Mouse (Mus musculus): Measurements from ENCODE around the gene Mylk. TPM values are rescaled to one million over a fixed set of nuclear protein-coding genes. Genes with fewer than 3 reads are reported as not detected.

Mylk gene
- polyA plus RNA-seq, 1 experiment from 2014 or later = 4.4 TPM

- no peak overlapping the region for H3K4me2 ChIP-seq
- DNase-seq (ENCODE audit: low spot score) = no peak
- H3K36me3 ChIP-seq (ENCODE audit: control insufficient read depth, insufficient read depth, low read length) = no peaks in the 10 kb centered on the region
- no peak overlapping the region for H3K9ac ChIP-seq (ENCODE audit: low read depth, low read length)
- 49% methylated on average over 4 of the region's 4 CpGs for WGBS
- no peak overlapping the region for H3K27ac ChIP-seq (ENCODE audit: low read depth, low read length)
- no peak overlapping the region for H3K4me3 ChIP-seq (ENCODE audit: low read depth, low read length)
- H3K4me1 ChIP-seq (replicated peaks; ENCODE audit: control insufficient read depth, insufficient read depth, low read length) = no peaks in the 10 kb centered on the region
- no peaks in the 10 kb centered on the region for H3K27me3 ChIP-seq (replicated peaks; ENCODE audit: control insufficient read depth, insufficient read depth, low read length)
- H3K9me3 ChIP-seq (ENCODE audit: control insufficient read depth, low read length) = no peaks in the 10 kb centered on the region
- no peak for ATAC-seq (replicated peaks; ENCODE audit: low FRiP score)
These were observed 39.7 kb downstream of the Mylk start for GRCm38 (mm10) chr16:34784675-34785074.

GRCm38 (mm10) chr16:34792555-34792954, 47.5 kb downstream of the Mylk start:
- Histone ChIP-seq H3K27me3 (replicated peaks; ENCODE audit: control insufficient read depth, insufficient read depth, low read length) (no peaks in the 10 kb centered on the region), H3K4me3 (ENCODE audit: low read depth, low read length) (no peak overlapping the region), H3K27ac (ENCODE audit: low read depth, low read length) (no peak overlapping the region), H3K9me3 (ENCODE audit: control insufficient read depth, low read length) (no peaks in the 10 kb centered on the region), H3K4me2 (no peak overlapping the region), H3K9ac (ENCODE audit: low read depth, low read length) (no peak overlapping the region), H3K36me3 (ENCODE audit: control insufficient read depth, insufficient read depth, low read length) (no peaks in the 10 kb centered on the region), H3K4me1 (replicated peaks; ENCODE audit: control insufficient read depth, insufficient read depth, low read length) (no peaks in the 10 kb centered on the region; the same call in 1 of the 2 replicates)
- no peak for DNase-seq (ENCODE audit: low spot score)
- ATAC-seq (replicated peaks; ENCODE audit: low FRiP score) = no peak
- WGBS = 52% methylated on average over 1 of the region's 1 CpGs

- 75% methylated on average over 5 of the region's 5 CpGs for WGBS
- Histone ChIP-seq H3K36me3 (ENCODE audit: control insufficient read depth, insufficient read depth, low read length) (no peaks in the 10 kb centered on the region), H3K4me1 (replicated peaks; ENCODE audit: control insufficient read depth, insufficient read depth, low read length) (no peaks in the 10 kb centered on the region; the same call in 1 of the 2 replicates), H3K9ac (ENCODE audit: low read depth, low read length) (no peak overlapping the region), H3K4me2 (no peak overlapping the region), H3K27me3 (replicated peaks; ENCODE audit: control insufficient read depth, insufficient read depth, low read length) (no peaks in the 10 kb centered on the region), H3K27ac (ENCODE audit: low read depth, low read length) (no peak overlapping the region), H3K4me3 (ENCODE audit: low read depth, low read length) (no peak overlapping the region), H3K9me3 (ENCODE audit: control insufficient read depth, low read length) (no peaks in the 10 kb centered on the region)
- no peak for DNase-seq (ENCODE audit: low spot score)
- ATAC-seq (replicated peaks; ENCODE audit: low FRiP score) = no peak
These were observed 48.0 kb downstream of the Mylk start for GRCm38 (mm10) chr16:34793000-34793399.

- ATAC-seq (replicated peaks; ENCODE audit: low FRiP score) = no peak
- Histone ChIP-seq H3K4me1 (replicated peaks; ENCODE audit: control insufficient read depth, insufficient read depth, low read length) (no peaks in the 10 kb centered on the region), H3K27me3 (replicated peaks; ENCODE audit: control insufficient read depth, insufficient read depth, low read length) (no peaks in the 10 kb centered on the region), H3K9ac (ENCODE audit: low read depth, low read length) (no peak overlapping the region), H3K4me3 (ENCODE audit: low read depth, low read length) (no peak overlapping the region), H3K4me2 (no peak overlapping the region), H3K27ac (ENCODE audit: low read depth, low read length) (no peak overlapping the region), H3K9me3 (ENCODE audit: control insufficient read depth, low read length) (no peaks in the 10 kb centered on the region), H3K36me3 (ENCODE audit: control insufficient read depth, insufficient read depth, low read length) (no peaks in the 10 kb centered on the region)
- no peak for DNase-seq (ENCODE audit: low spot score)
- 80% methylated on average over 5 of the region's 5 CpGs for WGBS
These were observed 56.2 kb downstream of the Mylk start for GRCm38 (mm10) chr16:34801222-34801621.

GRCm38 (mm10) chr16:34804286-34805010, 59.4 kb downstream of the Mylk start:
- WGBS = 39% methylated on average over 11 of the region's 11 CpGs
- ATAC-seq (replicated peaks; ENCODE audit: low FRiP score) (no peak), DNase-seq (ENCODE audit: low spot score) (no peak)
- H3K9ac ChIP-seq (ENCODE audit: low read depth, low read length) = no peak overlapping the region
- no peaks in the 10 kb centered on the region for H3K9me3 ChIP-seq (ENCODE audit: control insufficient read depth, low read length)
- H3K4me1 ChIP-seq (replicated peaks; ENCODE audit: control insufficient read depth, insufficient read depth, low read length) = peaks cover 9% of the 10 kb centered on the region; the same call in 1 of the 2 replicates
- H3K27me3 ChIP-seq (replicated peaks; ENCODE audit: control insufficient read depth, insufficient read depth, low read length) = no peaks in the 10 kb centered on the region
- H3K27ac ChIP-seq (ENCODE audit: low read depth, low read length) = no peak overlapping the region
- no peak overlapping the region for H3K4me3 ChIP-seq (ENCODE audit: low read depth, low read length)
- no peak overlapping the region for H3K4me2 ChIP-seq
- no peaks in the 10 kb centered on the region for H3K36me3 ChIP-seq (ENCODE audit: control insufficient read depth, insufficient read depth, low read length)

- H3K27me3 ChIP-seq (replicated peaks; ENCODE audit: control insufficient read depth, insufficient read depth, low read length) = no peaks in the 10 kb centered on the region
- no peaks in the 10 kb centered on the region for H3K9me3 ChIP-seq (ENCODE audit: control insufficient read depth, low read length)
- no peak overlapping the region for H3K27ac ChIP-seq (ENCODE audit: low read depth, low read length)
- DNase-seq (ENCODE audit: low spot score) = no peak
- no peak overlapping the region; the same call in 1 of the 2 replicates for H3K4me3 ChIP-seq (ENCODE audit: low read depth, low read length)
- H3K9ac ChIP-seq (ENCODE audit: low read depth, low read length) = peak overlapping the region; percentile 25; the same call in 1 of the 2 replicates
- H3K4me2 ChIP-seq = peak overlapping the region; percentile 51
- ATAC-seq (replicated peaks; ENCODE audit: low FRiP score) = no peak
- H3K36me3 ChIP-seq (ENCODE audit: control insufficient read depth, insufficient read depth, low read length) = no peaks in the 10 kb centered on the region
- 46% methylated on average over 16 of the region's 16 CpGs for WGBS
- peaks cover 9% of the 10 kb centered on the region; the same call in 1 of the 2 replicates for H3K4me1 ChIP-seq (replicated peaks; ENCODE audit: control insufficient read depth, insufficient read depth, low read length)
These were observed 62.1 kb downstream of the Mylk start for GRCm38 (mm10) chr16:34806883-34807767.

GRCm38 (mm10) chr16:34807768-34808275, 62.8 kb downstream of the Mylk start:
- peaks cover 9% of the 10 kb centered on the region; the same call in 1 of the 2 replicates for H3K4me1 ChIP-seq (replicated peaks; ENCODE audit: control insufficient read depth, insufficient read depth, low read length)
- ATAC-seq (replicated peaks; ENCODE audit: low FRiP score) (no peak), DNase-seq (ENCODE audit: low spot score) (no peak)
- peak overlapping the region; percentile 51; the same call in 1 of the 2 replicates for H3K4me2 ChIP-seq
- H3K27me3 ChIP-seq (replicated peaks; ENCODE audit: control insufficient read depth, insufficient read depth, low read length) = no peaks in the 10 kb centered on the region
- no peaks in the 10 kb centered on the region for H3K9me3 ChIP-seq (ENCODE audit: control insufficient read depth, low read length)
- 43% methylated on average over 11 of the region's 11 CpGs for WGBS
- H3K36me3 ChIP-seq (ENCODE audit: control insufficient read depth, insufficient read depth, low read length) = no peaks in the 10 kb centered on the region
- H3K27ac ChIP-seq (ENCODE audit: low read depth, low read length) = no peak overlapping the region
- no peak overlapping the region for H3K4me3 ChIP-seq (ENCODE audit: low read depth, low read length)
- peak overlapping the region; percentile 25; the same call in 1 of the 2 replicates for H3K9ac ChIP-seq (ENCODE audit: low read depth, low read length)

GRCm38 (mm10) chr16:34812165-34812564, 67.2 kb downstream of the Mylk start:
- WGBS = 64% methylated on average over 2 of the region's 2 CpGs
- H3K4me1 ChIP-seq (replicated peaks; ENCODE audit: control insufficient read depth, insufficient read depth, low read length) = peaks cover 8% of the 10 kb centered on the region; the same call in 1 of the 2 replicates

More at GRCm38 (mm10) chr16:34812165-34812564, 67.2 kb downstream of the Mylk start:
- DNase-seq (ENCODE audit: low spot score) (no peak), ATAC-seq (replicated peaks; ENCODE audit: low FRiP score) (no peak)
- no peaks in the 10 kb centered on the region for H3K9me3 ChIP-seq (ENCODE audit: control insufficient read depth, low read length)
- no peak overlapping the region for H3K4me2 ChIP-seq
- H3K27me3 ChIP-seq (replicated peaks; ENCODE audit: control insufficient read depth, insufficient read depth, low read length) = no peaks in the 10 kb centered on the region
- no peak overlapping the region for H3K27ac ChIP-seq (ENCODE audit: low read depth, low read length)
- H3K9ac ChIP-seq (ENCODE audit: low read depth, low read length) = no peak overlapping the region
- H3K4me3 ChIP-seq (ENCODE audit: low read depth, low read length) = no peak overlapping the region
- no peaks in the 10 kb centered on the region for H3K36me3 ChIP-seq (ENCODE audit: control insufficient read depth, insufficient read depth, low read length)
